Mouse (Mus musculus): ENCODE results near the gene Ppp3r2. TPM values are rescaled to one million over a fixed set of nuclear protein-coding genes. Genes with fewer than 3 reads are reported as not detected.
A peak's percentile ranks its signal among the peaks of the same experiment; 100 is the strongest.

Ppp3r2 gene
- polyA plus RNA-seq, 1 experiment from 2014 or later = 0.05 TPM

GRCm38 (mm10) chr4:49659421-49659820 lies 22.4 kb downstream of the Ppp3r2 start:
- ATAC-seq (ENCODE audit: low FRiP score, low TSS enrichment) (no peak), DNase-seq (ENCODE audit: low spot score) (no peak)
- WGBS = 89% methylated on average over 1 of the region's 1 CpGs

GRCm38 (mm10) chr4:49639913-49640312 lies 41.9 kb downstream of the Ppp3r2 start:
- H3K9me3 ChIP-seq (ENCODE audit: control insufficient read depth, low read length) = no peaks in the 10 kb centered on the region
- H3K4me2 ChIP-seq (replicated peaks; ENCODE audit: low read depth) = no peak overlapping the region
- TF ChIP-seq CTCF (IDR thresholded peaks at IDR 0.05; ENCODE audit: low read depth) (peak; percentile 32; the same call in 1 of the 2 replicates), EP300 (optimal IDR thresholded peaks at IDR 0.05) (no peak)
- H3K27me3 ChIP-seq (ENCODE audit: control insufficient read depth, insufficient read depth, low read length) = no peaks in the 10 kb centered on the region
- no peaks in the 10 kb centered on the region for H3K4me1 ChIP-seq (replicated peaks; ENCODE audit: control insufficient read depth, insufficient read depth)
- 56% methylated on average over 2 of the region's 2 CpGs for WGBS
- no peak overlapping the region for H3K9ac ChIP-seq (ENCODE audit: low read length)
- DNase-seq (ENCODE audit: low spot score) = no peak
- H3K4me3 ChIP-seq (ENCODE audit: low read depth, low read length) = no peak overlapping the region
- no peak for ATAC-seq (ENCODE audit: low FRiP score, low TSS enrichment)
- no peak overlapping the region for H3K27ac ChIP-seq (replicated peaks)
- H3K36me3 ChIP-seq (ENCODE audit: control insufficient read depth, insufficient read depth, low read length) = peaks cover 16% of the 10 kb centered on the region

More at GRCm38 (mm10) chr4:49659421-49659820, 22.4 kb downstream of the Ppp3r2 start:
- H3K27me3 ChIP-seq (ENCODE audit: control insufficient read depth, insufficient read depth, low read length) = no peaks in the 10 kb centered on the region
- H3K4me2 ChIP-seq (replicated peaks; ENCODE audit: low read depth) = no peak overlapping the region
- peaks cover 13% of the 10 kb centered on the region for H3K36me3 ChIP-seq (ENCODE audit: control insufficient read depth, insufficient read depth, low read length)
- no peak overlapping the region for H3K27ac ChIP-seq (replicated peaks)
- H3K9me3 ChIP-seq (ENCODE audit: control insufficient read depth, low read length) = no peaks in the 10 kb centered on the region
- no peak overlapping the region for H3K9ac ChIP-seq (ENCODE audit: low read length)
- TF ChIP-seq EP300 (optimal IDR thresholded peaks at IDR 0.05) (no peak), CTCF (IDR thresholded peaks at IDR 0.05; ENCODE audit: low read depth) (no peak)
- H3K4me3 ChIP-seq (ENCODE audit: low read depth, low read length) = no peak overlapping the region
- no peaks in the 10 kb centered on the region for H3K4me1 ChIP-seq (replicated peaks; ENCODE audit: control insufficient read depth, insufficient read depth)

GRCm38 (mm10) chr4:49637821-49638220 lies 44.0 kb downstream of the Ppp3r2 start:
- DNase-seq (ENCODE audit: low spot score) (no peak), ATAC-seq (ENCODE audit: low FRiP score, low TSS enrichment) (no peak)
- 91% methylated on average over 11 of the region's 11 CpGs for WGBS
- TF ChIP-seq EP300 (optimal IDR thresholded peaks at IDR 0.05) = no peak
- no peak for TF ChIP-seq CTCF (IDR thresholded peaks at IDR 0.05; ENCODE audit: low read depth)
- Histone ChIP-seq H3K9me3 (ENCODE audit: control insufficient read depth, low read length) (no peaks in the 10 kb centered on the region), H3K4me3 (ENCODE audit: low read depth, low read length) (no peak overlapping the region), H3K4me2 (replicated peaks; ENCODE audit: low read depth) (no peak overlapping the region), H3K27me3 (ENCODE audit: control insufficient read depth, insufficient read depth, low read length) (no peaks in the 10 kb centered on the region), H3K27ac (replicated peaks) (no peak overlapping the region), H3K36me3 (ENCODE audit: control insufficient read depth, insufficient read depth, low read length) (peaks cover 11% of the 10 kb centered on the region), H3K9ac (ENCODE audit: low read length) (no peak overlapping the region), H3K4me1 (replicated peaks; ENCODE audit: control insufficient read depth, insufficient read depth) (no peaks in the 10 kb centered on the region)

- H3K4me1 ChIP-seq (replicated peaks; ENCODE audit: control insufficient read depth, insufficient read depth) = no peaks in the 10 kb centered on the region
- DNase-seq (ENCODE audit: low spot score) = no peak
Observed at GRCm38 (mm10) chr4:49632139-49632481, 49.7 kb downstream of the Ppp3r2 start.

GRCm38 (mm10) chr4:49631319-49632138 lies 50.3 kb downstream of the Ppp3r2 start, which contains the start of gene Rnf20:
Gene Rnf20, plus strand, starts transcription at chr4:49632006.
- Histone ChIP-seq H3K27me3 (ENCODE audit: control insufficient read depth, insufficient read depth, low read length) (no peaks in the 10 kb centered on the region), H3K36me3 (ENCODE audit: control insufficient read depth, insufficient read depth, low read length) (no peaks in the 10 kb centered on the region; the same call in 1 of the 2 replicates), H3K27ac (replicated peaks) (peak within 1 kb of the TSS; percentile 95), H3K4me1 (replicated peaks; ENCODE audit: control insufficient read depth, insufficient read depth) (no peaks in the 10 kb centered on the region), H3K4me3 (ENCODE audit: low read depth, low read length) (peak within 1 kb of the TSS; percentile 78), H3K9ac (ENCODE audit: low read length) (peak within 1 kb of the TSS; percentile 89), H3K9me3 (ENCODE audit: control insufficient read depth, low read length) (no peaks in the 10 kb centered on the region), H3K4me2 (replicated peaks; ENCODE audit: low read depth) (peak within 1 kb of the TSS; percentile 88)
- no peak for TF ChIP-seq EP300 (optimal IDR thresholded peaks at IDR 0.05)
- WGBS = 3% methylated on average over 37 of the region's 37 CpGs
- peak; percentile 97 for ATAC-seq (ENCODE audit: low FRiP score, low TSS enrichment)
- peak; percentile 95 for DNase-seq (ENCODE audit: low spot score)

More at GRCm38 (mm10) chr4:49632139-49632481, 49.7 kb downstream of the Ppp3r2 start:
- TF ChIP-seq EP300 (optimal IDR thresholded peaks at IDR 0.05) (no peak), CTCF (IDR thresholded peaks at IDR 0.05; ENCODE audit: low read depth) (no peak)
- WGBS = 0% methylated on average over 30 of the region's 30 CpGs
- Histone ChIP-seq H3K36me3 (ENCODE audit: control insufficient read depth, insufficient read depth, low read length) (no peaks in the 10 kb centered on the region; the same call in 1 of the 2 replicates), H3K9ac (ENCODE audit: low read length) (peak overlapping the region; percentile 89), H3K9me3 (ENCODE audit: control insufficient read depth, low read length) (no peaks in the 10 kb centered on the region), H3K4me3 (ENCODE audit: low read depth, low read length) (peak overlapping the region; percentile 78), H3K27ac (replicated peaks) (peak overlapping the region; percentile 95), H3K4me2 (replicated peaks; ENCODE audit: low read depth) (peak overlapping the region; percentile 88), H3K27me3 (ENCODE audit: control insufficient read depth, insufficient read depth, low read length) (no peaks in the 10 kb centered on the region)
- peak; percentile 67; the same call in 1 of the 2 replicates for ATAC-seq (ENCODE audit: low FRiP score, low TSS enrichment)

- Histone ChIP-seq H3K4me2 (replicated peaks; ENCODE audit: low read depth) (no peak overlapping the region), H3K4me1 (replicated peaks; ENCODE audit: control insufficient read depth, insufficient read depth) (no peaks in the 10 kb centered on the region), H3K9ac (ENCODE audit: low read length) (no peak overlapping the region), H3K4me3 (ENCODE audit: low read depth, low read length) (no peak overlapping the region), H3K36me3 (ENCODE audit: control insufficient read depth, insufficient read depth, low read length) (no peaks in the 10 kb centered on the region), H3K27me3 (ENCODE audit: control insufficient read depth, insufficient read depth, low read length) (no peaks in the 10 kb centered on the region), H3K9me3 (ENCODE audit: control insufficient read depth, low read length) (no peaks in the 10 kb centered on the region), H3K27ac (replicated peaks) (no peak overlapping the region)
- DNase-seq (ENCODE audit: low spot score) (no peak), ATAC-seq (ENCODE audit: low FRiP score, low TSS enrichment) (no peak)
- TF ChIP-seq EP300 (optimal IDR thresholded peaks at IDR 0.05) (no peak), CTCF (IDR thresholded peaks at IDR 0.05; ENCODE audit: low read depth) (no peak)
- WGBS = 76% methylated on average over 5 of the region's 5 CpGs
Observed at GRCm38 (mm10) chr4:49628941-49629340, 52.9 kb downstream of the Ppp3r2 start.

Other genes starting within 250 kb of the Ppp3r2 start
- 1.4 and 2.6 TPM in 2 replicates for gene Acnat1, start 208.1 kb downstream of the Ppp3r2 start, polyA plus RNA-seq (2015; fragmentation: Nextera tagmentation; extraction: Ambion mirVana)
- gene Baat, start 175.5 kb downstream of the Ppp3r2 start, polyA plus RNA-seq (2015; fragmentation: Nextera tagmentation; extraction: Ambion mirVana) = not detected in 2 replicates
- gene Mrpl50, start 160.9 kb downstream of the Ppp3r2 start, polyA plus RNA-seq (2015; fragmentation: Nextera tagmentation; extraction: Ambion mirVana) = 58.5 and 61.0 TPM in 2 replicates
- gene Zfp189, start 160.8 kb downstream of the Ppp3r2 start, polyA plus RNA-seq (2015; fragmentation: Nextera tagmentation; extraction: Ambion mirVana) = 1.9 and 2.1 TPM in 2 replicates
- gene Aldob, start 132.5 kb downstream of the Ppp3r2 start, polyA plus RNA-seq (2015; fragmentation: Nextera tagmentation; extraction: Ambion mirVana) = 3.0 and 6.1 TPM in 2 replicates
- gene Tmem246, start 84.1 kb downstream of the Ppp3r2 start, polyA plus RNA-seq (2015; fragmentation: Nextera tagmentation; extraction: Ambion mirVana) = 62.6 and 70.0 TPM in 2 replicates
- gene Rnf20, start 50.0 kb downstream of the Ppp3r2 start, polyA plus RNA-seq (2015; fragmentation: Nextera tagmentation; extraction: Ambion mirVana) = 14.3 and 17.4 TPM in 2 replicates
- 0.46 and 0.65 TPM in 2 replicates for gene Grin3a, start 163.7 kb upstream of the Ppp3r2 start, polyA plus RNA-seq (2015; fragmentation: Nextera tagmentation; extraction: Ambion mirVana)